Mouse (Mus musculus) small intestine, adult 2 months (tissue): Measurements from ENCODE around the gene Cyfip2.

Experiments used
- CTCF ChIP-seq: fragments of 200-500 bp; IDR thresholded peaks from 2 replicates; pipeline ENCODE4 v1.5.1; 2012; ENCODE audit warnings: low read depth, mild to moderate bottlenecking, control low read depth, inconsistent platforms, low read length, moderate library complexity, mixed read lengths; ENCODE audit not compliant: insufficient replicate concordance, insufficient read length; ENCODE audit errors: extremely low read depth
- POLR2A ChIP-seq: fragments of 200-500 bp; IDR thresholded peaks from 2 replicates; pipeline ENCODE4 v1.6.1; 2012; ENCODE audit warnings: low read depth, mild to moderate bottlenecking, control low read depth, inconsistent platforms, low read length, moderate library complexity

DNA sequence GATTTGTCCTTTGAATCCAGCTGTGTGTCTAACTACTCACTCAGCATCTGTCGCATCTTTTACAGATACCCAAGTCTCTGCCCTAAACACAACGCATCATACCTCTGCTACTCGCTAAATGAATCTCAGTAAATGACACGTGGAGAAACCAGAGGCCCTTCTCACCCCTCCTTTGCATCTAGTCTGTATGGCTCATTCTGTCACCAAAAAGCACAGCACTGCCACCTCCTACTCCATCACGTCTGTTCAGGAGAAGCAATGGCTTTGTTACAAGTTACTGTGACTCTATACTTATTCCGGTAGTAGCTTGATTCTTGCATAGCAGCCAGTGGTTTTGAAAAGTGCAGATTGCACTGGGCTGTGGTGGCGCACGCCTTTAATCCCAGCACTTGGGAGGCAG lies 155.7 kb downstream of the Cyfip2 start:
- no peak for TF ChIP-seq CTCF
- no peak for TF ChIP-seq POLR2A
